Mouse (Mus musculus) limb, embryonic 12.5 days (tissue): Measurements from ENCODE around the gene Sipa1l1. TPM values are rescaled to one million over a fixed set of nuclear protein-coding genes. Genes with fewer than 3 reads are reported as not detected.

ENCODE experiments used
- ATAC-seq: fragments of 200-750 bp; cut with Nextera tagmentation; 2 replicates; pipeline ENCODE4 v1.8.0; 2017; ENCODE audit warnings: low read depth, moderate TSS enrichment; ENCODE audit not compliant: insufficient number of reproducible peaks, insufficient read depth, low FRiP score, low TSS enrichment
- H3K27ac ChIP-seq: fragments of 300-500 bp; sonication (generic); 2 replicates; pipeline ENCODE4 v1.5.1; 2016; ENCODE audit warnings: mild to moderate bottlenecking, moderate library complexity
- H3K27me3 ChIP-seq: fragments of 300-500 bp; sonication (generic); 2 replicates; pipeline ENCODE4 v1.6.1; 2016; ENCODE audit warnings: mild to moderate bottlenecking, moderate library complexity
- H3K36me3 ChIP-seq: fragments of 300-500 bp; sonication (generic); 2 replicates; pipeline ENCODE4 v1.6.1; 2016; ENCODE audit warnings: mild to moderate bottlenecking, moderate library complexity
- H3K4me1 ChIP-seq: fragments of 300-500 bp; sonication (generic); replicated peaks from 2 replicates; pipeline ENCODE4 v1.6.1; 2016
- H3K4me2 ChIP-seq: fragments of 300-500 bp; sonication (generic); 2 replicates; pipeline ENCODE4 v1.6.1; 2016; ENCODE audit warnings: mild to moderate bottlenecking, moderate library complexity
- H3K4me3 ChIP-seq: fragments of 300-500 bp; sonication (generic); replicated peaks from 2 replicates; pipeline ENCODE4 v1.5.1; 2016; ENCODE audit warnings: mild to moderate bottlenecking
- H3K9ac ChIP-seq: fragments of 300-500 bp; sonication (generic); replicated peaks from 2 replicates; pipeline ENCODE4 v1.6.1; 2016; ENCODE audit warnings: mild to moderate bottlenecking, moderate library complexity
- H3K9me3 ChIP-seq: fragments of 300-500 bp; sonication (generic); 2 replicates; pipeline ENCODE4 v1.6.1; 2016; ENCODE audit warnings: mild to moderate bottlenecking, moderate library complexity
- WGBS: fragments of 180-500 bp; shearing (Covaris S2); methylation state at CpG from one replicate; pipeline ENCODE4 v1.1.7; 2016; 5-methylcytosine and 5-hydroxymethylcytosine counted together
- polyA plus RNA-seq: library from polyadenylated mRNA; unstranded; fragments of >200 nt; fragmentation: Nextera tagmentation; extraction: Ambion mirVana; gene quantifications from 2 replicates; pipeline ENCODE4 v1.2.1, GENCODE M21; 2016

Sipa1l1 gene
- polyA plus RNA-seq, 1 experiment from 2014 or later = 33.1 TPM

- Histone ChIP-seq H3K27ac (no peak overlapping the region), H3K9ac (no peak overlapping the region), H3K27me3 (no peaks in the 10 kb centered on the region), H3K36me3 (no peaks in the 10 kb centered on the region), H3K4me1 (peaks cover 57% of the 10 kb centered on the region), H3K4me3 (no peak overlapping the region), H3K9me3 (no peaks in the 10 kb centered on the region), H3K4me2 (no peak overlapping the region)
- 53% methylated on average over 4 of the region's 4 CpGs for WGBS
- ATAC-seq = no peak
Observed at GRCm38 (mm10) chr12:82230127-82230526, 61.0 kb downstream of the Sipa1l1 start.

DNA sequence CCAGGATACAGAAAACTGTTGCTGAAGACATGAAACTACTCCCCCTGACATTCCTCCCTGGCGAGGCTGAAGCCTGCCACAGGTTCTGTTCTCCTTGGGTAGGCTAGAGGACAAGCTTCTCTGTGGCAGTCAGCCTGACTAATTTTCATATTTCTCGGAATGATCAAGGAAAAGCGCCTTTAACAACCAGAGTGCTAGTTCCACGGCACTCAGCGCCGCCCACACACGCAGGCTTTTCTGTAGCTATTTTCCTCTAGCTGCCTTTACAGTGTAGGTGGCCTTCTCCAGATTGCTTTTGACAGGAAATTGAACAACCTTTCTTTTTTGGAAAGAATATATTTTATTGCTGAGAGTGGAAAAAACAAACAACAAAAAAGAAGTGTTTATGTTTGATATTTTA, 62.1 kb downstream of the Sipa1l1 start:
- Histone ChIP-seq H3K9me3 (no peaks in the 10 kb centered on the region), H3K4me3 (no peak overlapping the region), H3K4me1 (peaks cover 48% of the 10 kb centered on the region), H3K9ac (no peak overlapping the region), H3K27ac (no peak overlapping the region), H3K27me3 (no peaks in the 10 kb centered on the region), H3K36me3 (no peaks in the 10 kb centered on the region), H3K4me2 (no peak overlapping the region)
- 68% methylated on average over 7 of the region's 7 CpGs for WGBS
- ATAC-seq = no peak

- Histone ChIP-seq H3K9ac (no peak overlapping the region), H3K9me3 (no peaks in the 10 kb centered on the region), H3K4me3 (no peak overlapping the region), H3K4me1 (peaks cover 40% of the 10 kb centered on the region), H3K4me2 (no peak overlapping the region), H3K27me3 (no peaks in the 10 kb centered on the region), H3K36me3 (peaks cover 5% of the 10 kb centered on the region; the same call in 1 of the 2 replicates), H3K27ac (no peak overlapping the region)
- 82% methylated on average over 3 of the region's 3 CpGs for WGBS
- ATAC-seq = no peak
Observed at GRCm38 (mm10) chr12:82233177-82233576, 64.1 kb downstream of the Sipa1l1 start.

DNA sequence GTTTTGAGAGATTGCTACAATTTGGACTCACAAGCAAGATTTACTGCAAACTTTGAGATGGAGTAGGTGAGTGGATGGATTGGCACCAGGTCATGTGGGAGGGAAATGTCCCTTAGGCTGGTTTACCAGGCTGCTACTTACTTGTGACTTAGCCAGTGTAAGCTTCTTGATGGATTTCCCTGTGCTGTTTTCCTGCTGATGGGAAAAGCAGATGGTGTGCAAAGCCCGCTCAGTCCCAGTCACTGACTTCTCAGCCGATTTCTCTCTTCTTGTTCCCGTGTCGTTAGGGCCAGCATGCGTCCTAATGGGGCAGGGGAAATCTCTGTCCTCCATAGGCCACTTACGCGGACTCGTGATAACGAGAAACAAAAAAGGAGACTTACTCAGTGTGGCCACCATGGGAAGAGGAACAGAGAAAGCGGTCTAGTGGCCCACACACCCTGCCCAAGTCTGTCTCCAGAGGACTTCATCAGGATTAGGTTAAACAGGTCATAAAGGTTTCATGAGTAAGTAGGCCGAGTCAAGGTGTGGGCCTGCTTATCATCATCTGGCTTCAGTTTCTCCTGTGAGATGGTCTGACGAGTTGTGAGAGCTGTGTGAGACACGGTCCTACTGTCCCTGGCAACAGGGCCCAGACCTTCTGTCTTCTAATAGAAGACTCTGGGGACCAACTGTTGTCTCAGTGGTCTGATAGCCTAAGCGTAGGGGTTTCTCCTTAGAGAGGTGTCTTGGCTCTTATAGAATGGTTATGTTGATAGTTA, 65.5 kb downstream of the Sipa1l1 start:
- H3K4me3 ChIP-seq = no peak overlapping the region
- H3K9ac ChIP-seq = no peak overlapping the region
- H3K4me1 ChIP-seq = peaks cover 42% of the 10 kb centered on the region
- H3K27ac ChIP-seq = no peak overlapping the region
- H3K36me3 ChIP-seq = peaks cover 5% of the 10 kb centered on the region; the same call in 1 of the 2 replicates
- H3K27me3 ChIP-seq = no peaks in the 10 kb centered on the region
- peak; percentile 52; the same call in 1 of the 2 replicates for ATAC-seq
- H3K9me3 ChIP-seq = no peaks in the 10 kb centered on the region
- WGBS = 52% methylated on average over 14 of the region's 14 CpGs
- H3K4me2 ChIP-seq = no peak overlapping the region

DNA sequence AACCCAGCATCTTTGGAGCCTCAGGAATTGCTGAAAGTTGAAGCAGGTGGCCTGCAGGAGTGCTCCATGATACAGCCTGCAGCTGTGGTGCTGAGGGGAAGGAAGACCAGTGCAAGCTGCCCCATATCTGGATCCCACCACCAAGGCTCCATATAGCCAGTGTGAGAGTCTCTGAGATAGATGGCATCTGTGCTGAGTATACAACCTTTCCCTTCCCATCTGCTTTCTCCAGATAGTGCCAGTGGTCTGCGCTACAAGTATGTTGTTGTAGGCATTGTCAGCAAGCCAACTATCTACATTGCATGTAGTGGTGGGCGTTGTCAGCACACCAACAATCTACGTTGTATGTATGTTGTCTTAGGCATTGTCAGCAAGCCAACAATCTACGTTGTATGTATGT, 68.0 kb downstream of the Sipa1l1 start:
- H3K27me3 ChIP-seq = no peaks in the 10 kb centered on the region
- peaks cover 21% of the 10 kb centered on the region for H3K4me1 ChIP-seq
- no peak overlapping the region for H3K4me3 ChIP-seq
- H3K36me3 ChIP-seq = peaks cover 5% of the 10 kb centered on the region; the same call in 1 of the 2 replicates
- no peak for ATAC-seq
- H3K27ac ChIP-seq = no peak overlapping the region
- no peak overlapping the region for H3K4me2 ChIP-seq
- 95% methylated on average over 4 of the region's 4 CpGs for WGBS
- H3K9me3 ChIP-seq = no peaks in the 10 kb centered on the region
- H3K9ac ChIP-seq = no peak overlapping the region

GRCm38 (mm10) chr12:82237946-82238345, 68.8 kb downstream of the Sipa1l1 start:
- Histone ChIP-seq H3K9me3 (no peaks in the 10 kb centered on the region), H3K36me3 (peaks cover 5% of the 10 kb centered on the region; the same call in 1 of the 2 replicates), H3K27me3 (no peaks in the 10 kb centered on the region), H3K4me2 (no peak overlapping the region), H3K4me3 (no peak overlapping the region), H3K27ac (no peak overlapping the region), H3K9ac (no peak overlapping the region), H3K4me1 (peaks cover 16% of the 10 kb centered on the region)
- ATAC-seq = no peak
- WGBS = 69% methylated on average over 4 of the region's 4 CpGs

GRCm38 (mm10) chr12:82240674-82241073, 71.6 kb downstream of the Sipa1l1 start:
- no peak overlapping the region for H3K27ac ChIP-seq
- no peak overlapping the region for H3K4me2 ChIP-seq
- no peak for ATAC-seq
- peaks cover 5% of the 10 kb centered on the region; the same call in 1 of the 2 replicates for H3K36me3 ChIP-seq
- H3K9ac ChIP-seq = no peak overlapping the region
- H3K27me3 ChIP-seq = no peaks in the 10 kb centered on the region
- no peaks in the 10 kb centered on the region for H3K9me3 ChIP-seq
- no peak overlapping the region for H3K4me3 ChIP-seq
- 77% methylated on average over 6 of the region's 6 CpGs for WGBS
- H3K4me1 ChIP-seq = peaks cover 4% of the 10 kb centered on the region; the same call in 1 of the 2 replicates

GRCm38 (mm10) chr12:82245219-82245618, 76.1 kb downstream of the Sipa1l1 start:
- no peak overlapping the region for H3K9ac ChIP-seq
- no peaks in the 10 kb centered on the region for H3K9me3 ChIP-seq
- H3K27ac ChIP-seq = no peak overlapping the region
- WGBS = 89% methylated on average over 6 of the region's 6 CpGs
- H3K4me2 ChIP-seq = no peak overlapping the region
- no peak overlapping the region for H3K4me3 ChIP-seq
- peaks cover 7% of the 10 kb centered on the region; the same call in 1 of the 2 replicates for H3K4me1 ChIP-seq
- H3K36me3 ChIP-seq = peaks cover 7% of the 10 kb centered on the region; the same call in 1 of the 2 replicates
- no peaks in the 10 kb centered on the region for H3K27me3 ChIP-seq
- ATAC-seq = no peak

- Histone ChIP-seq H3K36me3 (peaks cover 7% of the 10 kb centered on the region; the same call in 1 of the 2 replicates), H3K4me3 (no peak overlapping the region), H3K9me3 (no peaks in the 10 kb centered on the region), H3K27me3 (no peaks in the 10 kb centered on the region), H3K4me1 (peaks cover 7% of the 10 kb centered on the region; the same call in 1 of the 2 replicates), H3K4me2 (no peak overlapping the region), H3K27ac (no peak overlapping the region), H3K9ac (no peak overlapping the region)
- ATAC-seq = no peak
- 87% methylated on average over 3 of the region's 3 CpGs for WGBS
Observed at GRCm38 (mm10) chr12:82246422-82246821, 77.3 kb downstream of the Sipa1l1 start.

- H3K27ac ChIP-seq = no peak overlapping the region
- H3K4me1 ChIP-seq = peaks cover 7% of the 10 kb centered on the region; the same call in 1 of the 2 replicates
- no peak overlapping the region for H3K9ac ChIP-seq
- H3K4me2 ChIP-seq = no peak overlapping the region
- no peak for ATAC-seq
- 92% methylated on average over 14 of the region's 14 CpGs for WGBS
- no peak overlapping the region for H3K4me3 ChIP-seq
- H3K27me3 ChIP-seq = no peaks in the 10 kb centered on the region
- H3K9me3 ChIP-seq = no peaks in the 10 kb centered on the region
- peaks cover 7% of the 10 kb centered on the region; the same call in 1 of the 2 replicates for H3K36me3 ChIP-seq
Observed at GRCm38 (mm10) chr12:82247371-82248258, 78.5 kb downstream of the Sipa1l1 start.

DNA sequence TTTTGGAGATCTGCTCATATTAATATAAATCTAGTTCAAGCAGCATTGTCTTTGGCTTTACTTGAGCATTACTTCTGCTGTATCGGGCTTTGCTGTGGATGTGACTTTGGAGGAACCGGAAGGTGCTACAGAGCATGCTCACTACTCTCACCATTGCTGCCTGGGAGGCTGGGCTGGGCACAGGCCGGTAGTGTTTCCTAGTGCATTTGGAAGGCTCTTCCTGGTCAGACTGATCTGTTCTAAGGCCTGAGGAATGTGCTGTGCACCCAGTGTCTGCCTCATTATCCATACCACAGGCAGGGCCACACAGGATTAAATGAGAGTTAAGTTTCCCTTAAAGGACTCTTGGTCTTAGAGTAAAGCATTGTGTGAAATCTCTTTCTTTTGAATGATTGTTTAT, 79.4 kb downstream of the Sipa1l1 start:
- H3K27ac ChIP-seq = no peak overlapping the region
- WGBS = 92% methylated on average over 3 of the region's 3 CpGs
- H3K4me1 ChIP-seq = peaks cover 7% of the 10 kb centered on the region; the same call in 1 of the 2 replicates

More for the DNA sequence above, 79.4 kb downstream of the Sipa1l1 start:
- Histone ChIP-seq H3K36me3 (peaks cover 7% of the 10 kb centered on the region; the same call in 1 of the 2 replicates), H3K9ac (no peak overlapping the region), H3K9me3 (no peaks in the 10 kb centered on the region), H3K27me3 (no peaks in the 10 kb centered on the region), H3K4me3 (no peak overlapping the region), H3K4me2 (no peak overlapping the region)
- ATAC-seq = no peak
